Comparison of ENCODE assay signal across 16 mouse cellular contexts in genomic region chr9:43044481-43044880, GRCm38 (mm10).
"Had no signal": no experiment of that assay in that cellular context is flagged by ENCODE, and none has a peak within 500 bp of the region (broad histone marks: within the 10 kb centered on the region; RNA-seq: fewer than 3 reads in every experiment).

No protein-coding gene starts in this region.

- H3K9ac ChIP-seq: liver, embryonic 13.5 days; lung, embryonic 14.5 days; midbrain, embryonic 12.5 days; midbrain, embryonic 15.5 days; neural tube, embryonic 12.5 days; neural tube, embryonic 15.5 days had no signal

- H3K27ac ChIP-seq: liver, embryonic 13.5 days; macrophage; midbrain, embryonic 12.5 days; midbrain, embryonic 15.5 days; neural tube, embryonic 12.5 days; neural tube, embryonic 15.5 days had no signal

- H3K4me2 ChIP-seq: liver, embryonic 13.5 days; lung, embryonic 14.5 days; midbrain, embryonic 12.5 days; midbrain, embryonic 15.5 days; neural tube, embryonic 12.5 days; neural tube, embryonic 15.5 days had no signal

- H3K27me3 ChIP-seq: liver, embryonic 13.5 days; midbrain, embryonic 12.5 days; midbrain, embryonic 15.5 days; neural tube, embryonic 12.5 days; neural tube, embryonic 15.5 days had no signal

- ATAC-seq: midbrain, embryonic 15.5 days had no signal

- H3K4me1 ChIP-seq: liver, embryonic 13.5 days; midbrain, embryonic 12.5 days; midbrain, embryonic 15.5 days; neural tube, embryonic 12.5 days had no signal

- DNase-seq: kidney, adult 2 months; kidney, postnatal 14 days; kidney, postnatal 4 days; liver, embryonic 13.5 days; lung, embryonic 14.5 days; lung, postnatal 14 days; right cerebral cortex, adult 18-20 months; right cerebral cortex, postnatal 14 days; right cerebral cortex, postnatal 4 days; thymus, adult 18-20 months; thymus, postnatal 36 days had no signal

- H3K9me3 ChIP-seq: liver, embryonic 13.5 days; midbrain, embryonic 12.5 days; midbrain, embryonic 15.5 days; neural tube, embryonic 12.5 days; neural tube, embryonic 15.5 days had no signal

- H3K36me3 ChIP-seq: midbrain, embryonic 15.5 days had no signal

- H3K4me3 ChIP-seq: liver, embryonic 13.5 days; midbrain, embryonic 12.5 days; midbrain, embryonic 15.5 days; neural tube, embryonic 12.5 days; neural tube, embryonic 15.5 days had no signal
